Mouse (Mus musculus) olfactory bulb, adult 2 months (tissue): Measurements from ENCODE around the gene Nell1.

ENCODE experiments used
- CTCF ChIP-seq: fragments of 200-500 bp; IDR thresholded peaks from 2 replicates; pipeline ENCODE4 v1.5.1; 2012; ENCODE audit warnings: low read depth, mild to moderate bottlenecking, low read length, moderate library complexity; ENCODE audit not compliant: insufficient read depth
- POLR2A ChIP-seq: fragments of 200-500 bp; IDR thresholded peaks from 2 replicates; pipeline ENCODE4 v1.6.1; 2012; ENCODE audit warnings: mild to moderate bottlenecking, low read depth, low read length, moderate library complexity; ENCODE audit not compliant: insufficient read depth

- no peak for TF ChIP-seq POLR2A
- TF ChIP-seq CTCF = no peak
These were observed 780.9 kb downstream of the Nell1 start for GRCm38 (mm10) chr7:50755516-50755915.
